Mouse (Mus musculus) midbrain, embryonic 14.5 days (tissue): ENCODE measurements at regions not wholly inside any gene's neighbourhood (a gene's known extent, or its start where the extent isn't known, plus 50 kb on each side); places are given as distances from the start of the nearest gene placed in this dataset.
A peak's percentile ranks its signal among the peaks of the same experiment; 100 is the strongest.

ENCODE experiments used
- ATAC-seq: fragments of 200-750 bp; cut with Nextera tagmentation; 2 replicates; pipeline ENCODE4 v1.8.0; 2017; ENCODE audit warnings: moderate number of reproducible peaks, moderate library complexity; ENCODE audit not compliant: low FRiP score, low TSS enrichment
- DNase-seq: peaks from one replicate; pipeline ENCODE4 v3.0.0-alpha.2; 2015
- H3K27ac ChIP-seq: fragments of 300-500 bp; sonication (generic); replicated peaks from 2 replicates; pipeline ENCODE4 v1.5.1; 2014; ENCODE audit warnings: mild to moderate bottlenecking, low read depth, low read length, moderate library complexity
- H3K27me3 ChIP-seq: fragments of 300-500 bp; sonication (generic); 2 replicates; pipeline ENCODE4 v1.6.1; 2014; ENCODE audit warnings: low read length, control low read depth, mixed read lengths; ENCODE audit not compliant: control insufficient read depth, insufficient read depth
- H3K36me3 ChIP-seq: fragments of 300-500 bp; sonication (generic); 2 replicates; pipeline ENCODE4 v1.6.1; 2014; ENCODE audit warnings: low read length, control low read depth; ENCODE audit not compliant: control insufficient read depth, insufficient read depth
- H3K4me1 ChIP-seq: fragments of 300-500 bp; sonication (generic); 2 replicates; pipeline ENCODE4 v1.6.1; 2014; ENCODE audit warnings: mild to moderate bottlenecking, antibody characterized with exemption, low read length, control low read depth; ENCODE audit not compliant: control insufficient read depth, insufficient read depth
- H3K4me2 ChIP-seq: fragments of 300-500 bp; sonication (generic); 2 replicates; pipeline ENCODE4 v1.6.1; 2014; ENCODE audit warnings: mild to moderate bottlenecking, low read length, moderate library complexity
- H3K4me3 ChIP-seq: fragments of 300-500 bp; sonication (generic); replicated peaks from 2 replicates; pipeline ENCODE4 v1.5.1; 2014; ENCODE audit warnings: low read depth, low read length
- H3K9ac ChIP-seq: fragments of 300-500 bp; sonication (generic); replicated peaks from 2 replicates; pipeline ENCODE4 v1.6.1; 2014; ENCODE audit warnings: mild to moderate bottlenecking, low read length, moderate library complexity
- H3K9me3 ChIP-seq: fragments of 300-500 bp; sonication (generic); 2 replicates; pipeline ENCODE4 v1.6.1; 2016; ENCODE audit warnings: low read length, control low read depth, mixed read lengths; ENCODE audit not compliant: control insufficient read depth
- WGBS: fragments of 180-500 bp; shearing (Covaris S2); extraction: QIAGEN DNeasy Blood & Tissue Kit; methylation state at CpG from one replicate; pipeline ENCODE4 v1.1.7; 2014; 5-methylcytosine and 5-hydroxymethylcytosine counted together

- WGBS, result 89% methylated on average over 7 of the region's 7 CpGs
- H3K4me2 ChIP-seq, result no peak overlapping the region
- no peaks in the 10 kb centered on the region for H3K9me3 ChIP-seq
- H3K4me3 ChIP-seq, result no peak overlapping the region
- ATAC-seq (no peak), DNase-seq (no peak)
- no peaks in the 10 kb centered on the region for H3K27me3 ChIP-seq
- H3K4me1 ChIP-seq, result no peaks in the 10 kb centered on the region
- no peak overlapping the region for H3K27ac ChIP-seq
- no peak overlapping the region for H3K9ac ChIP-seq
- no peaks in the 10 kb centered on the region for H3K36me3 ChIP-seq
These were observed 91.6 kb upstream of the Zfp462 start for GRCm38 (mm10) chr4:54852991-54853925.

- Histone ChIP-seq H3K4me3 (no peak overlapping the region), H3K4me2 (no peak overlapping the region), H3K4me1 (no peaks in the 10 kb centered on the region), H3K27me3 (no peaks in the 10 kb centered on the region), H3K36me3 (no peaks in the 10 kb centered on the region), H3K27ac (no peak overlapping the region), H3K9ac (no peak overlapping the region), H3K9me3 (no peaks in the 10 kb centered on the region)
- WGBS, result 98% methylated on average over 3 of the region's 3 CpGs
- DNase-seq (no peak), ATAC-seq (no peak)
These were observed 86.2 kb upstream of the Zfp462 start for GRCm38 (mm10) chr4:54858604-54859003.

GRCm38 (mm10) chr4:54866062-54866461 lies 78.8 kb upstream of the Zfp462 start:
- WGBS, result 23% methylated on average over 2 of the region's 2 CpGs
- no peaks in the 10 kb centered on the region for H3K9me3 ChIP-seq
- H3K27ac ChIP-seq, result no peak overlapping the region
- H3K27me3 ChIP-seq, result no peaks in the 10 kb centered on the region
- H3K9ac ChIP-seq, result no peak overlapping the region
- H3K36me3 ChIP-seq, result no peaks in the 10 kb centered on the region
- no peak for ATAC-seq
- DNase-seq, result peak; percentile 4
- H3K4me2 ChIP-seq, result no peak overlapping the region
- no peaks in the 10 kb centered on the region for H3K4me1 ChIP-seq
- no peak overlapping the region for H3K4me3 ChIP-seq

DNA sequence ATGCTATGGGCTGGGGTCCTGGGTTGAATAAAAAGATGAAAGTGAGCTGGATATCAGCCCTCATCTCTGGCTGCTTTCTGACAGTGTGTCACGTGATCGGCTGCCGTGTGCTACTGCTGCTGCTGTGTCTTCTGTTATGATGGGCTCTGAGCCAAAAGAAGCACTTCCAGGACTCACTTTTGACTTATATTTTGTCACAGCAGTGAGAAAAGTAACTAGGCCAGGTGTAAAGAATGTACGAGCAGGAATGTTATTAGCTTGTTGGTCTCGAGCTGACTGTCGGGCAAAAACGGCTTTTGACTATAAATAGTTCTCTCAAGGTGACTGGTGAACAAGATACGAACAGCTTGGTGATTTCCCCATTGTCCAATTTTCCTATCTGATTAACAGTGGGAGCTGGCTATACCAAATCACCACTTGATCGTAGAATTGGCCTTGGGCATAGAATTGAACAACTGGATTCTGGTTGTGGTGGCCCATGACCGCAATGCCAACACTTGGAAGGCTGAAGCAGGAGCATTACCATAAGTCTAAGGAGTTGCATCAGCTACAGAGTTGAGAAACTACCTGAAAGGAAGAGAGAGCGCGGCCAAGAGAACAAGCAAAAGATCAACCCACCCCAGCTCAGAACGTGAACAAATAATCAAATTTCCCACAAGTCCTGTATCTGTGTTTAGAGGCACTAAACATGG lies 70.6 kb upstream of the Zfp462 start:
- H3K27me3 ChIP-seq, result no peaks in the 10 kb centered on the region
- DNase-seq, result no peak

DNA sequence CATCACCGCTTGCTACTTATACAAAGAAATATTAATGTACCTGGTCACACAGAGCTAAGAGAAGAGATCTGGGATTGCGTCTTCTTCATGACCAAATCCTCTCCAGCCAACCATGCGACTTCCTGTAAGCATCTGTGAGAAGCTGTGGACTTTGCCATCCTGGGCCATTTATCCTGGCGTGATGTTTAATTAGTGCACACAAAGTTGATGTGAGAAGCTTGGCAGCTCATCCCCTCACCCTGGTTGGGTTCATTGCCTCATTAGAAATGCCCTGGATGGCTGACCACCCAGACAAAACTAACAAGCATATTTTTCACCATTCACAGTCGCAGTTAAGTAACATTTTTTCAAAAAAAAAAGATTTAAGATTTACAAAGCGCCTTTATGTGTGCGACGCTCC lies 69.3 kb upstream of the Zfp462 start:
- Histone ChIP-seq H3K9me3 (no peaks in the 10 kb centered on the region), H3K4me3 (no peak overlapping the region), H3K4me1 (no peaks in the 10 kb centered on the region), H3K9ac (no peak overlapping the region), H3K27ac (no peak overlapping the region), H3K27me3 (no peaks in the 10 kb centered on the region), H3K4me2 (no peak overlapping the region), H3K36me3 (no peaks in the 10 kb centered on the region)
- DNase-seq (no peak), ATAC-seq (no peak)
- WGBS, result 88% methylated on average over 8 of the region's 8 CpGs

More for the DNA sequence above, 70.6 kb upstream of the Zfp462 start:
- Histone ChIP-seq H3K9me3 (no peaks in the 10 kb centered on the region), H3K4me2 (no peak overlapping the region), H3K36me3 (no peaks in the 10 kb centered on the region), H3K9ac (no peak overlapping the region), H3K4me1 (no peaks in the 10 kb centered on the region), H3K4me3 (no peak overlapping the region), H3K27ac (no peak overlapping the region)
- no peak for ATAC-seq
- WGBS, result 95% methylated on average over 13 of the region's 13 CpGs

- Histone ChIP-seq H3K9ac (no peak overlapping the region), H3K36me3 (no peaks in the 10 kb centered on the region), H3K4me2 (no peak overlapping the region), H3K27ac (no peak overlapping the region), H3K27me3 (no peaks in the 10 kb centered on the region), H3K9me3 (no peaks in the 10 kb centered on the region), H3K4me3 (no peak overlapping the region), H3K4me1 (no peaks in the 10 kb centered on the region)
- 89% methylated on average over 2 of the region's 2 CpGs for WGBS
- DNase-seq (no peak), ATAC-seq (no peak)
These were observed 67.5 kb upstream of the Zfp462 start for GRCm38 (mm10) chr4:54877361-54877760.

DNA sequence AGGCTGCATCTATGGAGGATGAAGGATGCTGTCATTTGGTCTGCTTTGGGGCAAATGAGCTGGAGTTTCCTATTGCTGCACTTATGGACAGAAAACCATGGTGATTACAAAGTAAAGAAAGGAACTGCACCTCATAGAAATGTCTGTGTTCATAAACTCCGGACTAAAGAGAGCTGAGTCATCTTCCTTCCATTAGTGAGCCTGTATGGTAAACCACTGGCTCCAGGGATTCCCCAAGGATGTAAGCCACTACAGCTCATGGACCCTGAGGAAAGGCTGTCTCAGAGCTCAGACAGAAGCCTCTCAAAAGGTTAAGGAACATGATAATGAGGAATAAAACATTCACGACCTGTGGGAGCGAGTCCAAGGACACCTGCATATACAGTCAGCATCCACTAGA lies 66.3 kb upstream of the Zfp462 start:
- H3K4me3 ChIP-seq, result no peak overlapping the region
- H3K4me1 ChIP-seq, result no peaks in the 10 kb centered on the region
- 80% methylated on average over 3 of the region's 3 CpGs for WGBS
- no peak overlapping the region for H3K4me2 ChIP-seq
- DNase-seq (no peak), ATAC-seq (no peak)
- no peak overlapping the region for H3K9ac ChIP-seq
- no peaks in the 10 kb centered on the region for H3K9me3 ChIP-seq
- no peaks in the 10 kb centered on the region for H3K36me3 ChIP-seq
- H3K27me3 ChIP-seq, result no peaks in the 10 kb centered on the region
- H3K27ac ChIP-seq, result no peak overlapping the region

GRCm38 (mm10) chr4:54893288-54893687 lies 51.6 kb upstream of the Zfp462 start:
- no peaks in the 10 kb centered on the region for H3K36me3 ChIP-seq
- no peaks in the 10 kb centered on the region for H3K9me3 ChIP-seq
- H3K4me2 ChIP-seq, result no peak overlapping the region
- DNase-seq, result no peak
- no peaks in the 10 kb centered on the region for H3K4me1 ChIP-seq
- ATAC-seq, result no peak
- no peak overlapping the region for H3K27ac ChIP-seq
- 79% methylated on average over 5 of the region's 5 CpGs for WGBS
- no peak overlapping the region for H3K4me3 ChIP-seq
- H3K9ac ChIP-seq, result no peak overlapping the region
- H3K27me3 ChIP-seq, result no peaks in the 10 kb centered on the region
